Mouse (Mus musculus) hindbrain, embryonic 11.5 days (tissue): ENCODE measurements around the gene Itprid1. TPM values are rescaled to one million over a fixed set of nuclear protein-coding genes. Genes with fewer than 3 reads are reported as not detected.
A peak's percentile ranks its signal among the peaks of the same experiment; 100 is the strongest.

Source experiments
- ATAC-seq: fragments of 200-750 bp; cut with Nextera tagmentation; 2 replicates; pipeline ENCODE4 v1.8.0; 2017; ENCODE audit warnings: mild to moderate bottlenecking, moderate TSS enrichment, moderate library complexity; ENCODE audit not compliant: low FRiP score
- DNase-seq: peaks from one replicate; pipeline ENCODE4 v3.0.0-alpha.2; 2015; ENCODE audit warnings: low spot score
- H3K27ac ChIP-seq: fragments of 300-500 bp; sonication (generic); 2 replicates; pipeline ENCODE4 v1.5.1; 2014; ENCODE audit warnings: mild to moderate bottlenecking, low read depth, low read length
- H3K27me3 ChIP-seq: fragments of 300-500 bp; sonication (generic); 2 replicates; pipeline ENCODE4 v1.6.1; 2014; ENCODE audit warnings: mild to moderate bottlenecking, low read length, moderate library complexity, mixed read lengths; ENCODE audit not compliant: control insufficient read depth, insufficient read depth
- H3K36me3 ChIP-seq: fragments of 300-500 bp; sonication (generic); 2 replicates; pipeline ENCODE4 v1.6.1; 2014; ENCODE audit warnings: mild to moderate bottlenecking, low read length, moderate library complexity, mixed read lengths; ENCODE audit not compliant: control insufficient read depth, insufficient read depth
- H3K4me1 ChIP-seq: fragments of 300-500 bp; sonication (generic); replicated peaks from 2 replicates; pipeline ENCODE4 v1.6.1; 2014; ENCODE audit warnings: low read length, mixed read lengths; ENCODE audit not compliant: control insufficient read depth, insufficient read depth
- H3K4me2 ChIP-seq: fragments of 300-500 bp; sonication (generic); replicated peaks from 2 replicates; pipeline ENCODE4 v1.6.1; 2014; ENCODE audit warnings: mild to moderate bottlenecking, low read depth, low read length
- H3K4me3 ChIP-seq: fragments of 300-500 bp; sonication (generic); 2 replicates; pipeline ENCODE4 v1.5.1; 2014; ENCODE audit warnings: low read depth, low read length
- H3K9ac ChIP-seq: fragments of 300-500 bp; sonication (generic); 2 replicates; pipeline ENCODE4 v1.6.1; 2014; ENCODE audit warnings: low read depth, low read length
- H3K9me3 ChIP-seq: fragments of 300-500 bp; sonication (generic); 2 replicates; pipeline ENCODE4 v1.6.1; 2016; ENCODE audit warnings: low read length; ENCODE audit not compliant: control insufficient read depth
- WGBS: fragments of 180-500 bp; shearing (Covaris S2); extraction: QIAGEN DNeasy Blood & Tissue Kit; methylation state at CpG from one replicate; pipeline ENCODE4 v1.1.7; 2014; 5-methylcytosine and 5-hydroxymethylcytosine counted together
- polyA plus RNA-seq: library from polyadenylated mRNA; unstranded; fragments of >200 nt; fragmentation: Nextera tagmentation; extraction: Ambion mirVana; gene quantifications from 2 replicates; pipeline ENCODE4 v1.2.1, GENCODE M21; 2014

Gene Itprid1
- polyA plus RNA-seq, 1 experiment from 2014 or later: 0.06 TPM

GRCm38 (mm10) chr6:55805291-55806137, 31.2 kb upstream of the Itprid1 start:
- H3K9ac ChIP-seq: no peak overlapping the region
- no peak overlapping the region for H3K4me2 ChIP-seq
- ATAC-seq: peak; percentile 77
- no peak overlapping the region for H3K27ac ChIP-seq
- H3K36me3 ChIP-seq: no peaks in the 10 kb centered on the region
- DNase-seq: peak; percentile 26
- WGBS: 35% methylated on average over 9 of the region's 9 CpGs
- H3K27me3 ChIP-seq: no peaks in the 10 kb centered on the region
- no peak overlapping the region for H3K4me3 ChIP-seq
- H3K9me3 ChIP-seq: no peaks in the 10 kb centered on the region
- H3K4me1 ChIP-seq: 0 out of 2 replicates have a peak, but pooled peaks cover 2% of the 10 kb centered on the region

- no peaks in the 10 kb centered on the region for H3K9me3 ChIP-seq
- 0 out of 2 replicates have a peak, but pooled peaks cover 2% of the 10 kb centered on the region for H3K4me1 ChIP-seq
- ATAC-seq (no peak), DNase-seq (no peak)
- no peaks in the 10 kb centered on the region for H3K36me3 ChIP-seq
- H3K27me3 ChIP-seq: no peaks in the 10 kb centered on the region
- WGBS: 75% methylated on average over 2 of the region's 2 CpGs
- no peak overlapping the region for H3K27ac ChIP-seq
- no peak overlapping the region for H3K4me2 ChIP-seq
- H3K9ac ChIP-seq: no peak overlapping the region
- H3K4me3 ChIP-seq: no peak overlapping the region
These were observed 30.2 kb upstream of the Itprid1 start for GRCm38 (mm10) chr6:55806537-55806936.

- no peak overlapping the region for H3K9ac ChIP-seq
- H3K27me3 ChIP-seq: no peaks in the 10 kb centered on the region
- WGBS: 85% methylated on average over 3 of the region's 3 CpGs
- H3K4me1 ChIP-seq: 0 out of 2 replicates have a peak, but pooled peaks cover 2% of the 10 kb centered on the region
- H3K4me3 ChIP-seq: no peak overlapping the region
- H3K36me3 ChIP-seq: no peaks in the 10 kb centered on the region
- H3K9me3 ChIP-seq: no peaks in the 10 kb centered on the region
- H3K4me2 ChIP-seq: no peak overlapping the region
- H3K27ac ChIP-seq: no peak overlapping the region
- DNase-seq: no peak
- no peak for ATAC-seq
These were observed 28.0 kb upstream of the Itprid1 start for GRCm38 (mm10) chr6:55808692-55809091.

GRCm38 (mm10) chr6:55811153-55811552, 25.5 kb upstream of the Itprid1 start:
- no peaks in the 10 kb centered on the region for H3K9me3 ChIP-seq

GRCm38 (mm10) chr6:55812353-55812752, 24.3 kb upstream of the Itprid1 start:
- Histone ChIP-seq H3K27ac (no peak overlapping the region), H3K27me3 (no peaks in the 10 kb centered on the region), H3K4me1 (no peaks in the 10 kb centered on the region), H3K4me3 (no peak overlapping the region), H3K36me3 (no peaks in the 10 kb centered on the region), H3K9ac (no peak overlapping the region), H3K4me2 (no peak overlapping the region), H3K9me3 (no peaks in the 10 kb centered on the region)
- DNase-seq: no peak
- ATAC-seq: no peak
- 83% methylated on average over 1 of the region's 1 CpGs for WGBS

More at GRCm38 (mm10) chr6:55811153-55811552, 25.5 kb upstream of the Itprid1 start:
- H3K4me1 ChIP-seq: no peaks in the 10 kb centered on the region
- ATAC-seq: no peak
- 92% methylated on average over 8 of the region's 8 CpGs for whole genome bisulfite sequencing
- no peaks in the 10 kb centered on the region for H3K27me3 ChIP-seq
- H3K4me2 ChIP-seq: no peak overlapping the region
- H3K36me3 ChIP-seq: no peaks in the 10 kb centered on the region
- no peak overlapping the region for H3K9ac ChIP-seq
- H3K4me3 ChIP-seq: no peak overlapping the region
- H3K27ac ChIP-seq: no peak overlapping the region
- DNase-seq: no peak

- WGBS: 68% methylated on average over 12 of the region's 12 CpGs
- no peak overlapping the region for H3K4me2 ChIP-seq
- H3K9me3 ChIP-seq: no peaks in the 10 kb centered on the region
- H3K4me3 ChIP-seq: no peak overlapping the region
- H3K9ac ChIP-seq: no peak overlapping the region
- no peaks in the 10 kb centered on the region for H3K36me3 ChIP-seq
- H3K4me1 ChIP-seq: no peaks in the 10 kb centered on the region
- no peak for ATAC-seq
- no peak overlapping the region for H3K27ac ChIP-seq
- no peaks in the 10 kb centered on the region for H3K27me3 ChIP-seq
- DNase-seq: no peak
These were observed 22.3 kb upstream of the Itprid1 start for GRCm38 (mm10) chr6:55814184-55814926.

- no peaks in the 10 kb centered on the region for H3K9me3 ChIP-seq
- no peaks in the 10 kb centered on the region for H3K27me3 ChIP-seq
- WGBS: 86% methylated on average over 5 of the region's 5 CpGs
- no peaks in the 10 kb centered on the region for H3K4me1 ChIP-seq
- no peak overlapping the region for H3K27ac ChIP-seq
- no peaks in the 10 kb centered on the region for H3K36me3 ChIP-seq
- DNase-seq (no peak), ATAC-seq (no peak)
- no peak overlapping the region for H3K4me3 ChIP-seq
- no peak overlapping the region for H3K4me2 ChIP-seq
- no peak overlapping the region for H3K9ac ChIP-seq
These were observed 19.8 kb upstream of the Itprid1 start for GRCm38 (mm10) chr6:55816911-55817310.

GRCm38 (mm10) chr6:55829722-55830121, 7.0 kb upstream of the Itprid1 start:
- Histone ChIP-seq H3K4me3 (no peak overlapping the region), H3K27ac (no peak overlapping the region), H3K4me1 (no peaks in the 10 kb centered on the region), H3K9ac (no peak overlapping the region), H3K4me2 (no peak overlapping the region), H3K27me3 (no peaks in the 10 kb centered on the region), H3K9me3 (no peaks in the 10 kb centered on the region), H3K36me3 (no peaks in the 10 kb centered on the region)
- WGBS: 90% methylated on average over 6 of the region's 6 CpGs
- DNase-seq: no peak
- no peak for ATAC-seq
